9 mouse cellular contexts compared by ENCODE assay signal in genomic region chr14:71128495-71128894, GRCm38 (mm10).
DNase-seq lines count a peak whose midpoint lies in the region; ATAC-seq lines count a peak whose summit lies in the region.
"Had no signal": no experiment of that assay in that cellular context is flagged by ENCODE, and none has a peak within 500 bp of the region (broad histone marks: within the 10 kb centered on the region; RNA-seq: fewer than 3 reads in every experiment).

No protein-coding gene starts in this region.

- no peak for DNase-seq in cerebellum, adult 8-10 months
- peak; percentile 34 for DNase-seq in right cerebral cortex, adult 18-20 months
- DNase-seq in right cerebral cortex, postnatal 10 days (ENCODE audit: low spot score in 2 of 2), result no peak
- DNase-seq in layer of hippocampus, adult 9-10 months (ENCODE audit: low spot score), result peak; percentile 12
- DNase-seq in kidney, postnatal 25 days, result no peak
- no peak for DNase-seq in kidney, postnatal 36 days
- DNase-seq: spleen, adult 18-20 months had no signal

- ATAC-seq in cerebellum, adult (ENCODE audit: insufficient number of reproducible peaks, low FRiP score, low TSS enrichment), result peak; percentile 45; the same call in 1 of the 2 replicates
- no peak for ATAC-seq in CD4-positive, CD25-positive, alpha-beta regulatory T cell, adult 4 months

Comparison
In these comparisons a context has a peak if more than half of its experiments do, and no peak if none do; other contexts are left out.
1. DNase-seq: peak in right cerebral cortex, adult 18-20 months (single experiment) and layer of hippocampus, adult 9-10 months (single experiment); none in cerebellum, adult 8-10 months (single experiment), right cerebral cortex, postnatal 10 days (0 of 2), kidney, postnatal 25 days (0 of 2) and kidney, postnatal 36 days (0 of 2).